Mouse (Mus musculus) lung, embryonic 14.5 days (tissue): ENCODE measurements around the gene Coq9. TPM values are rescaled to one million over a fixed set of nuclear protein-coding genes. Genes with fewer than 3 reads are reported as not detected.

Source experiments
- ATAC-seq: fragments of 200-750 bp; cut with Nextera tagmentation; 2 replicates; pipeline ENCODE4 v1.8.0; 2017; ENCODE audit warnings: mild to moderate bottlenecking, moderate TSS enrichment, moderate library complexity; ENCODE audit not compliant: insufficient read depth
- DNase-seq: peaks from one replicate; pipeline ENCODE4 v3.0.0-alpha.2; 2015
- H3K27ac ChIP-seq: fragments of 300-500 bp; sonication (generic); 2 replicates; pipeline ENCODE4 v1.5.1; 2014; ENCODE audit warnings: low read depth, mild to moderate bottlenecking, moderate library complexity
- H3K27me3 ChIP-seq: fragments of 300-500 bp; sonication (generic); 2 replicates; pipeline ENCODE4 v1.6.1; 2014; ENCODE audit warnings: low read length, control low read depth; ENCODE audit not compliant: insufficient read depth
- H3K36me3 ChIP-seq: fragments of 300-500 bp; sonication (generic); 2 replicates; pipeline ENCODE4 v1.6.1; 2014; ENCODE audit warnings: control low read depth; ENCODE audit not compliant: insufficient read depth
- H3K4me1 ChIP-seq: fragments of 300-500 bp; sonication (generic); 2 replicates; pipeline ENCODE4 v1.6.1; 2014; ENCODE audit warnings: antibody characterized with exemption, control low read depth; ENCODE audit not compliant: insufficient read depth
- H3K4me2 ChIP-seq: fragments of 300-500 bp; sonication (generic); 2 replicates; pipeline ENCODE4 v1.6.1; 2014; ENCODE audit warnings: mild to moderate bottlenecking
- H3K4me3 ChIP-seq: fragments of 300-500 bp; sonication (generic); 2 replicates; pipeline ENCODE4 v1.5.1; 2014; ENCODE audit warnings: low read depth, low read length
- H3K9ac ChIP-seq: fragments of 300-500 bp; sonication (generic); 2 replicates; pipeline ENCODE4 v1.6.1; 2014
- H3K9me3 ChIP-seq: fragments of 300-500 bp; sonication (generic); 2 replicates; pipeline ENCODE4 v1.6.1; 2016; ENCODE audit warnings: low read depth, low read length, control low read depth
- CTCF ChIP-seq: IDR thresholded peaks from 2 replicates; pipeline ENCODE4 v1.5.1; 2016; ENCODE audit warnings: antibody characterized with exemption, low read depth
- WGBS: fragments of 180-500 bp; shearing (Covaris S2); extraction: QIAGEN DNeasy Blood & Tissue Kit; methylation state at CpG from one replicate; pipeline ENCODE4 v1.1.7; 2014; 5-methylcytosine and 5-hydroxymethylcytosine counted together
- polyA plus RNA-seq: library from polyadenylated mRNA; unstranded; fragments of >200 nt; fragmentation: Nextera tagmentation; extraction: Ambion mirVana; gene quantifications from 2 replicates; pipeline ENCODE4 v1.2.1, GENCODE M21; 2014

Gene Coq9
- polyA plus RNA-seq, 1 experiment from 2014 or later: 58.3 TPM

- Histone ChIP-seq H3K36me3 (no peaks in the 10 kb centered on the region), H3K27me3 (no peaks in the 10 kb centered on the region), H3K4me2 (no peak overlapping the region), H3K9ac (no peak overlapping the region), H3K4me1 (no peaks in the 10 kb centered on the region), H3K27ac (no peak overlapping the region), H3K4me3 (no peak overlapping the region), H3K9me3 (no peaks in the 10 kb centered on the region)
- 50% methylated on average over 6 of the region's 6 CpGs for WGBS
- ATAC-seq (no peak), DNase-seq (peak; percentile 15)
- no peak for TF ChIP-seq CTCF
Measured at GRCm38 (mm10) chr8:94811654-94812053, 26.5 kb upstream of the Coq9 start.

- no peak overlapping the region for H3K4me2 ChIP-seq
- DNase-seq: peak; percentile 97
- peak; percentile 60; the same call in 1 of the 2 replicates for ATAC-seq
- H3K9me3 ChIP-seq: no peaks in the 10 kb centered on the region
- no peaks in the 10 kb centered on the region for H3K36me3 ChIP-seq
- no peaks in the 10 kb centered on the region for H3K27me3 ChIP-seq
- no peak overlapping the region for H3K27ac ChIP-seq
- no peak overlapping the region for H3K4me3 ChIP-seq
- peak; percentile 78 for TF ChIP-seq CTCF
- no peak overlapping the region for H3K9ac ChIP-seq
- 31% methylated on average over 6 of the region's 6 CpGs for WGBS
- H3K4me1 ChIP-seq: no peaks in the 10 kb centered on the region
Measured at GRCm38 (mm10) chr8:94812645-94813098, 25.4 kb upstream of the Coq9 start.

- H3K9ac ChIP-seq: no peak overlapping the region
- no peak overlapping the region for H3K27ac ChIP-seq
- no peak for ATAC-seq
- no peak overlapping the region for H3K4me3 ChIP-seq
- no peaks in the 10 kb centered on the region for H3K36me3 ChIP-seq
- no peaks in the 10 kb centered on the region for H3K4me1 ChIP-seq
- WGBS: 0% methylated on average over 1 of the region's 1 CpGs
- H3K4me2 ChIP-seq: no peak overlapping the region
- peak; percentile 62 for DNase-seq
- no peaks in the 10 kb centered on the region for H3K9me3 ChIP-seq
- no peaks in the 10 kb centered on the region for H3K27me3 ChIP-seq
- peak; percentile 66 for TF ChIP-seq CTCF
Measured at GRCm38 (mm10) chr8:94814556-94814955, 23.6 kb upstream of the Coq9 start.

- WGBS: 78% methylated on average over 11 of the region's 11 CpGs
- TF ChIP-seq CTCF: no peak
- peaks cover 27% of the 10 kb centered on the region for H3K36me3 ChIP-seq
Measured at GRCm38 (mm10) chr8:94817933-94818332, 20.2 kb upstream of the Coq9 start.

GRCm38 (mm10) chr8:94819671-94820179 lies 18.4 kb upstream of the Coq9 start:
- no peak for DNase-seq
- no peak overlapping the region for H3K27ac ChIP-seq
- H3K4me3 ChIP-seq: no peak overlapping the region
- H3K4me1 ChIP-seq: no peaks in the 10 kb centered on the region
- no peaks in the 10 kb centered on the region for H3K27me3 ChIP-seq
- H3K9ac ChIP-seq: no peak overlapping the region
- ATAC-seq: no peak
- H3K9me3 ChIP-seq: no peaks in the 10 kb centered on the region
- no peak for TF ChIP-seq CTCF
- WGBS: 65% methylated on average over 6 of the region's 6 CpGs
- peaks cover 42% of the 10 kb centered on the region for H3K36me3 ChIP-seq
- H3K4me2 ChIP-seq: no peak overlapping the region

More at GRCm38 (mm10) chr8:94817933-94818332, 20.2 kb upstream of the Coq9 start:
- no peaks in the 10 kb centered on the region for H3K9me3 ChIP-seq
- no peak overlapping the region for H3K4me3 ChIP-seq
- DNase-seq (no peak), ATAC-seq (no peak)
- H3K27ac ChIP-seq: no peak overlapping the region
- H3K9ac ChIP-seq: no peak overlapping the region
- H3K4me2 ChIP-seq: no peak overlapping the region
- H3K27me3 ChIP-seq: no peaks in the 10 kb centered on the region
- no peaks in the 10 kb centered on the region for H3K4me1 ChIP-seq

GRCm38 (mm10) chr8:94820553-94820952 lies 17.6 kb upstream of the Coq9 start:
- ATAC-seq (no peak), DNase-seq (no peak)
- peaks cover 50% of the 10 kb centered on the region for H3K36me3 ChIP-seq
- H3K9me3 ChIP-seq: no peaks in the 10 kb centered on the region
- no peak overlapping the region for H3K9ac ChIP-seq
- no peak overlapping the region for H3K27ac ChIP-seq
- WGBS: 82% methylated on average over 7 of the region's 7 CpGs
- no peaks in the 10 kb centered on the region for H3K4me1 ChIP-seq
- H3K4me2 ChIP-seq: no peak overlapping the region
- no peak for TF ChIP-seq CTCF
- no peaks in the 10 kb centered on the region for H3K27me3 ChIP-seq
- H3K4me3 ChIP-seq: no peak overlapping the region

- Histone ChIP-seq H3K9me3 (no peaks in the 10 kb centered on the region), H3K27me3 (no peaks in the 10 kb centered on the region), H3K9ac (no peak overlapping the region), H3K36me3 (peaks cover 56% of the 10 kb centered on the region), H3K4me1 (no peaks in the 10 kb centered on the region), H3K27ac (no peak overlapping the region), H3K4me2 (no peak overlapping the region), H3K4me3 (no peak overlapping the region)
- TF ChIP-seq CTCF: no peak
- WGBS: 89% methylated on average over 2 of the region's 2 CpGs
- ATAC-seq: no peak
- DNase-seq: no peak
Measured at GRCm38 (mm10) chr8:94821381-94821780, 16.7 kb upstream of the Coq9 start.
